Mouse (Mus musculus) gastrocnemius, postnatal 10 days (tissue): ENCODE measurements around the gene Pkp4. TPM values are rescaled to one million over a fixed set of nuclear protein-coding genes. Genes with fewer than 3 reads are reported as not detected.

ENCODE experiments used
- DNase-seq: peaks from one replicate; pipeline ENCODE4 v3.0.0; 2021; ENCODE audit warnings: mixed read lengths
- long read RNA-seq, 2 experiments: library from polyadenylated mRNA; stranded (forward); transcript quantifications; one replicate each; pipeline ENCODE4 v2.0.0; 2021
- total RNA-seq, 2 experiments: library from RNA; stranded (reverse); gene quantifications; 2 replicates each; pipeline ENCODE4 v1.2.3; 2021

Pkp4 gene
- total RNA-seq, result 10 to 100 TPM; 24.6 to 25.4 TPM
- long read RNA-seq, experiment 1, partial matches to known transcripts, result 9 of 10 reads
- long read RNA-seq, experiment 1, other reads (novel, unspliced or antisense), result 1 of 10 reads
- long read RNA-seq, experiment 2, partial matches to known transcripts, result 10 of 12 reads
- long read RNA-seq, experiment 2, other reads (novel, unspliced or antisense), result 2 of 12 reads

GRCm38 (mm10) chr2:59160605-59160963 lies at the start of gene Pkp4, which contains the start of gene Ccdc148:
Gene Pkp4 (plus strand): TSS chr2:59160850.
Gene Ccdc148 (minus strand): TSS chr2:59160683.
- DNase-seq, result peak; percentile 89

GRCm38 (mm10) chr2:59129023-59129422 lies 31.6 kb upstream of the Pkp4 start:
- DNase-seq, result no peak

- no peak for DNase-seq
These were observed 30.8 kb upstream of the Pkp4 start for GRCm38 (mm10) chr2:59129821-59130220.

GRCm38 (mm10) chr2:59131044-59131443 lies 29.6 kb upstream of the Pkp4 start:
- no peak for DNase-seq

- DNase-seq, result no peak
These were observed 5.2 kb upstream of the Pkp4 start for GRCm38 (mm10) chr2:59155428-59155827.

GRCm38 (mm10) chr2:59158117-59158516 lies 2.5 kb upstream of the Pkp4 start:
- DNase-seq, result no peak

- no peak for DNase-seq
These were observed 567 bp upstream of the Pkp4 start for GRCm38 (mm10) chr2:59159961-59160604.

GRCm38 (mm10) chr2:59161021-59161440 lies 381 bp downstream of the Pkp4 start:
- peak; percentile 51 for DNase-seq

- DNase-seq, result peak; percentile 58
These were observed 1.0 kb downstream of the Pkp4 start for GRCm38 (mm10) chr2:59161441-59162284.

GRCm38 (mm10) chr2:59162285-59162600 lies 1.6 kb downstream of the Pkp4 start:
- no peak for DNase-seq

- DNase-seq, result no peak
These were observed 6.3 kb downstream of the Pkp4 start for GRCm38 (mm10) chr2:59166976-59167375.

GRCm38 (mm10) chr2:59167830-59168229 lies 7.2 kb downstream of the Pkp4 start:
- no peak for DNase-seq

- no peak for DNase-seq
These were observed 9.0 kb downstream of the Pkp4 start for GRCm38 (mm10) chr2:59169572-59170207.

- DNase-seq, result no peak
These were observed 9.5 kb downstream of the Pkp4 start for GRCm38 (mm10) chr2:59170208-59170589.

- DNase-seq, result no peak
These were observed 9.9 kb downstream of the Pkp4 start for GRCm38 (mm10) chr2:59170593-59170992.

- no peak for DNase-seq
These were observed 10.9 kb downstream of the Pkp4 start for GRCm38 (mm10) chr2:59171533-59171932.

- no peak for DNase-seq
These were observed 15.3 kb downstream of the Pkp4 start for GRCm38 (mm10) chr2:59175926-59176325.

GRCm38 (mm10) chr2:59178191-59178590 lies 17.5 kb downstream of the Pkp4 start:
- no peak for DNase-seq

GRCm38 (mm10) chr2:59178960-59179359 lies 18.3 kb downstream of the Pkp4 start:
- DNase-seq, result no peak

- no peak for DNase-seq
These were observed 18.8 kb downstream of the Pkp4 start for GRCm38 (mm10) chr2:59179487-59179886.

GRCm38 (mm10) chr2:59181321-59182113 lies 20.9 kb downstream of the Pkp4 start:
- DNase-seq, result no peak

GRCm38 (mm10) chr2:59183541-59183940 lies 22.9 kb downstream of the Pkp4 start:
- DNase-seq, result no peak
